Mouse (Mus musculus) forebrain, postnatal 0 days (tissue): ENCODE data around the gene Hpse2. TPM values are rescaled to one million over a fixed set of nuclear protein-coding genes. Genes with fewer than 3 reads are reported as not detected.

ENCODE experiments used
- ATAC-seq: fragments of 200-750 bp; cut with Nextera tagmentation; 2 replicates; pipeline ENCODE4 v1.8.0; 2017; ENCODE audit warnings: mild to moderate bottlenecking, moderate library complexity
- DNase-seq: peaks from one replicate; pipeline ENCODE4 v3.0.0-alpha.2; 2015
- H3K27ac ChIP-seq: fragments of 300-500 bp; sonication (generic); 2 replicates; pipeline ENCODE4 v1.5.1; 2014; ENCODE audit warnings: low read depth, mild to moderate bottlenecking, antibody characterized with exemption, low read length, moderate library complexity, mixed read lengths
- H3K27me3 ChIP-seq: fragments of 300-500 bp; sonication (generic); 2 replicates; pipeline ENCODE4 v1.6.1; 2014; ENCODE audit warnings: mild to moderate bottlenecking, low read length, mixed read lengths; ENCODE audit not compliant: insufficient read depth
- H3K36me3 ChIP-seq: fragments of 300-500 bp; sonication (generic); 2 replicates; pipeline ENCODE4 v1.6.1; 2014; ENCODE audit warnings: mild to moderate bottlenecking, moderate library complexity; ENCODE audit not compliant: insufficient read depth
- H3K4me1 ChIP-seq: fragments of 300-500 bp; sonication (generic); 2 replicates; pipeline ENCODE4 v1.6.1; 2014; ENCODE audit warnings: antibody characterized with exemption; ENCODE audit not compliant: insufficient read depth
- H3K4me2 ChIP-seq: fragments of 300-500 bp; sonication (generic); 2 replicates; pipeline ENCODE4 v1.6.1; 2014; ENCODE audit warnings: low read depth, mild to moderate bottlenecking, moderate library complexity
- H3K4me3 ChIP-seq: fragments of 300-500 bp; sonication (generic); 2 replicates; pipeline ENCODE4 v1.5.1; 2014; ENCODE audit warnings: low read depth, low read length, mixed read lengths
- H3K9ac ChIP-seq: fragments of 300-500 bp; sonication (generic); 2 replicates; pipeline ENCODE4 v1.6.1; 2014; ENCODE audit warnings: mild to moderate bottlenecking
- H3K9me3 ChIP-seq: fragments of 300-500 bp; sonication (generic); 2 replicates; pipeline ENCODE4 v1.6.1; 2016; ENCODE audit warnings: low read length
- CTCF ChIP-seq: sonication (generic); IDR thresholded peaks from 2 replicates; pipeline ENCODE4 v1.5.1; 2016; ENCODE audit warnings: antibody characterized with exemption, control low read depth, low read depth
- WGBS: fragments of 180-500 bp; shearing (Covaris S2); extraction: QIAGEN DNeasy Blood & Tissue Kit; methylation state at CpG from one replicate; pipeline ENCODE4 v1.1.7; 2014; 5-methylcytosine and 5-hydroxymethylcytosine counted together
- polyA plus RNA-seq: library from polyadenylated mRNA; unstranded; fragments of >200 nt; fragmentation: Nextera tagmentation; extraction: Ambion mirVana; gene quantifications from 2 replicates; pipeline ENCODE4 v1.2.1, GENCODE M21; 2015
- total RNA-seq: library from RNA; depleted of rRNA; stranded (reverse); fragments of >200 nt; gene quantifications from 2 replicates; pipeline ENCODE4 v1.2.3, GENCODE M21; 2014

Gene Hpse2
- total and polyA plus RNA-seq, 2 experiments from 2014 or later, result 0.34 to 0.57 TPM

GRCm38 (mm10) chr19:43064155-43064554 is 324.0 kb downstream of the Hpse2 start:
- no peak for TF ChIP-seq CTCF
- no peaks in the 10 kb centered on the region for H3K27me3 ChIP-seq
- no peak for DNase-seq
- no peaks in the 10 kb centered on the region for H3K9me3 ChIP-seq
- no peak overlapping the region for H3K4me2 ChIP-seq
- H3K36me3 ChIP-seq, result no peaks in the 10 kb centered on the region
- no peak overlapping the region for H3K9ac ChIP-seq
- H3K4me3 ChIP-seq, result no peak overlapping the region
- H3K4me1 ChIP-seq, result 0 out of 2 replicates have a peak, but pooled peaks cover 3% of the 10 kb centered on the region
- no peak for ATAC-seq
- no peak overlapping the region for H3K27ac ChIP-seq
- WGBS, result 76% methylated on average over 2 of the region's 2 CpGs

DNA sequence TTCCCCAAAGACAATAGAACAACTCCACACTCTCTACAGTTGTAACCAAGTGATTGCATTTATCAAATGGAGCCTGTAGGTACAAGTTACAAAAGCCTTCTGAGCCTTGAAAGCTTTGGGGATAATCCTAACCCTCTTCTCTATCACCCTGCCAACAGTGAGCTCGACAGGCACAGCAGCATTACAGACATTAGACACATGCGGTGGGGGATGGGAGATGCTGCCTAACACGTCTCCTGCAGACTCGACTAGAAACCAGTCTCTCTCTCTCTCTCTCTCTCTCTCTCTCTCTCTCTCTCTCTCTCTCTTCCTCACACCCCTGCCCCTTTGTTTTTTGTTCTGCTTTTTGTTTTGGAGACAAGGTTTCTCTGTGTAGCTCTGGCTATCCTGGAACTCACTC is 343.6 kb downstream of the Hpse2 start:
- peak; percentile 25; the same call in 1 of the 2 replicates for ATAC-seq
- Histone ChIP-seq H3K4me1 (no peaks in the 10 kb centered on the region), H3K9ac (no peak overlapping the region), H3K27ac (no peak overlapping the region), H3K36me3 (no peaks in the 10 kb centered on the region), H3K4me2 (no peak overlapping the region), H3K9me3 (no peaks in the 10 kb centered on the region), H3K4me3 (no peak overlapping the region), H3K27me3 (no peaks in the 10 kb centered on the region)
- WGBS, result 22% methylated on average over 4 of the region's 4 CpGs
- no peak for TF ChIP-seq CTCF
- peak; percentile 25 for DNase-seq

- no peak overlapping the region for H3K9ac ChIP-seq
- H3K27ac ChIP-seq, result no peak overlapping the region
- H3K9me3 ChIP-seq, result no peaks in the 10 kb centered on the region
- TF ChIP-seq CTCF, result no peak
- H3K36me3 ChIP-seq, result no peaks in the 10 kb centered on the region
- no peak overlapping the region for H3K4me3 ChIP-seq
- no peaks in the 10 kb centered on the region for H3K4me1 ChIP-seq
- no peak overlapping the region for H3K4me2 ChIP-seq
- WGBS, result 68% methylated on average over 2 of the region's 2 CpGs
- ATAC-seq (no peak), DNase-seq (no peak)
- H3K27me3 ChIP-seq, result no peaks in the 10 kb centered on the region
Observed at GRCm38 (mm10) chr19:43042721-43043120, 345.4 kb downstream of the Hpse2 start.

DNA sequence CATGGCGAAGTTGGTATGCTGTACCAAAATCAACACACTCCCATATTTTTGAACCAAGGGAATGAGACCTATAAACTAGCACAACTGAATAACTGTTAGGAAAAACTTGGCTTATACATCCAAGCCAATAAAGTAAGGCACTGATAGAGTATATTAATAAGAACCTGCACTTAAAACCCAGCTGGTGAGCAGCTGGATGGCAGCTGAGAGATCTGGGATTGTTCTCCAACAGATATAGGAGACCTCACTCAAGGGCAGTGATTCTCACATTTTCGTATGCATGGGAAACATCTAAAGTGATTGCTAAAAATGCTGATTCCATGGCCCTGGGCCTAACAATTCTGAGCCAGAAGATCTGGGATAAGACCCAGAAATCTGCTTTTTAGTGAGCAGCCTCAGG is 345.9 kb downstream of the Hpse2 start:
- no peaks in the 10 kb centered on the region for H3K9me3 ChIP-seq
- TF ChIP-seq CTCF, result no peak
- no peak overlapping the region for H3K4me3 ChIP-seq
- ATAC-seq (no peak), DNase-seq (no peak)
- 79% methylated on average over 2 of the region's 2 CpGs for WGBS
- no peaks in the 10 kb centered on the region for H3K4me1 ChIP-seq
- no peak overlapping the region for H3K9ac ChIP-seq
- H3K4me2 ChIP-seq, result no peak overlapping the region
- no peak overlapping the region for H3K27ac ChIP-seq
- no peaks in the 10 kb centered on the region for H3K36me3 ChIP-seq
- H3K27me3 ChIP-seq, result no peaks in the 10 kb centered on the region

- no peak overlapping the region for H3K4me2 ChIP-seq
- H3K4me1 ChIP-seq, result no peaks in the 10 kb centered on the region
- no peaks in the 10 kb centered on the region for H3K36me3 ChIP-seq
- no peak for TF ChIP-seq CTCF
- no peak for DNase-seq
- no peak overlapping the region for H3K27ac ChIP-seq
- no peaks in the 10 kb centered on the region for H3K27me3 ChIP-seq
- ATAC-seq, result peak; percentile 27; the same call in 1 of the 2 replicates
- H3K9ac ChIP-seq, result no peak overlapping the region
- 79% methylated on average over 4 of the region's 4 CpGs for WGBS
- no peaks in the 10 kb centered on the region for H3K9me3 ChIP-seq
- H3K4me3 ChIP-seq, result no peak overlapping the region
Observed at GRCm38 (mm10) chr19:43036381-43036780, 351.8 kb downstream of the Hpse2 start.

GRCm38 (mm10) chr19:43027305-43027704 is 360.9 kb downstream of the Hpse2 start:
- Histone ChIP-seq H3K4me1 (no peaks in the 10 kb centered on the region), H3K9ac (no peak overlapping the region), H3K4me3 (no peak overlapping the region), H3K27ac (no peak overlapping the region), H3K36me3 (no peaks in the 10 kb centered on the region), H3K9me3 (no peaks in the 10 kb centered on the region), H3K27me3 (no peaks in the 10 kb centered on the region), H3K4me2 (no peak overlapping the region)
- ATAC-seq (no peak; the same call in 1 of the 2 replicates), DNase-seq (peak; percentile 53)
- TF ChIP-seq CTCF, result peak; percentile 69
- WGBS, result 30% methylated on average over 4 of the region's 4 CpGs

DNA sequence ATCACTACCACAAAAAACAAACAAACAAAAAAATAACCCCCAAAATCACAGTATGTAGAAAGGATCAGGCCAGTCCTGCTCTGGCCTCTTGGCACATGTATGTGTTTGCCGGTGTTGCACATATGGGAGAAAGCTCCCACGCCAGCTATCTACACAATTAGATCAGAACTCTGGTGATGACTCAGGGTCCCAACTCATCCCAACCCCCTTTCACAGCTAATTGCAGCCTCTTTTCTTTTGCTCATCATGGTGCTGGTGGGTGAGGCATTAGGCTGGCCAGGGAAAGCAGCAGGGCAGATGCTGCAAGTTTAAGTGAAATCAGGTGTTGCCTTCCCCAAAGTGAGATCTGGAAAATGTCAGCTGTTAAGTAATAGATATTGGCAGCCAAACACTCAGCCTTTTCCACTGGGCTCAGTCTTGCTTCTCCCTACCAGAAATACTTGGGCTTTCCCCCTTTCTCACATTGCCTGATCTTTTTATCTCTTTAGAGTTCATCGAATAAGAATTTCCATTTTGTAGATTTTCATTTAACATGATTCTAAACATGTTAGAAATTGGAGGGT is 365.5 kb downstream of the Hpse2 start:
- 82% methylated on average over 3 of the region's 3 CpGs for WGBS
- no peak for TF ChIP-seq CTCF
- ATAC-seq, result no peak

More for the DNA sequence above, 365.5 kb downstream of the Hpse2 start:
- Histone ChIP-seq H3K4me3 (no peak overlapping the region), H3K9ac (no peak overlapping the region), H3K4me1 (peaks cover 2% of the 10 kb centered on the region; the same call in 1 of the 2 replicates), H3K36me3 (no peaks in the 10 kb centered on the region), H3K4me2 (no peak overlapping the region), H3K27ac (no peak overlapping the region), H3K9me3 (no peaks in the 10 kb centered on the region), H3K27me3 (no peaks in the 10 kb centered on the region)
- no peak for DNase-seq
